Mouse (Mus musculus) stomach, embryonic 15.5 days (tissue): Measurements from ENCODE around the gene Ttf1. TPM values are rescaled to one million over a fixed set of nuclear protein-coding genes. Genes with fewer than 3 reads are reported as not detected.

Experiments
- polyA plus RNA-seq: library from polyadenylated mRNA; unstranded; fragments of >200 nt; fragmentation: Nextera tagmentation; extraction: Ambion mirVana; gene quantifications from 2 replicates; pipeline ENCODE4 v1.2.1, GENCODE M21; 2015

Ttf1 gene
- polyA plus RNA-seq, 1 experiment from 2014 or later = 10.1 TPM

Other genes with a start within 250 kb of the Ttf1 start
- gene Gtf3c4, start 219.9 kb upstream of the Ttf1 start, polyA plus RNA-seq = 12.0 and 12.5 TPM in 2 replicates
- 12.6 and 13.2 TPM in 2 replicates for gene Ddx31, start 219.9 kb upstream of the Ttf1 start, polyA plus RNA-seq
- 0.12 TPM in 1 of 2 replicates, not detected in the other for gene Barhl1, start 143.6 kb upstream of the Ttf1 start, polyA plus RNA-seq
- 0.39 TPM in 2 replicates for gene Cfap77, start 5.2 kb upstream of the Ttf1 start, polyA plus RNA-seq
- 8.7 and 9.9 TPM in 2 replicates for gene Setx, start 63.9 kb downstream of the Ttf1 start, polyA plus RNA-seq
- 0.63 and 0.71 TPM in 2 replicates for gene Ntng2, start 192.7 kb downstream of the Ttf1 start, polyA plus RNA-seq